Mouse (Mus musculus) ovary, postnatal 36 days (tissue): ENCODE data around the gene Pvrig.
"Not testable (repeated sequence)": the region's sequence is repeated elsewhere in the genome, so short reads cannot be mapped to it uniquely, and the experiment has no call there.

Experiments used
- DNase-seq: peaks from one replicate; pipeline ENCODE4 v3.0.0; 2022; ENCODE audit warnings: low spot score, mixed read lengths

Gene Pvrig

GRCm38 (mm10) chr5:138341661-138342060 is at the start of gene Pvrig:
TSS of gene Pvrig (plus strand) at chr5:138341961.
- DNase-seq: no peak

GRCm38 (mm10) chr5:138294158-138294557 is 47.6 kb upstream of the Pvrig start:
- no peak for DNase-seq

- DNase-seq: no peak
These were observed 42.1 kb upstream of the Pvrig start for GRCm38 (mm10) chr5:138299613-138300012.

- no peak for DNase-seq
These were observed 29.0 kb upstream of the Pvrig start for GRCm38 (mm10) chr5:138312795-138313194.

- no peak for DNase-seq
These were observed 1.5 kb downstream of the Pvrig start for GRCm38 (mm10) chr5:138343216-138343615.

- not testable (repeated sequence) for DNase-seq
These were observed 21.4 kb downstream of the Pvrig start for GRCm38 (mm10) chr5:138363208-138363607.

GRCm38 (mm10) chr5:138365347-138365746 is 23.6 kb downstream of the Pvrig start:
- DNase-seq: not testable (repeated sequence)
